Mouse (Mus musculus) lung, postnatal 0 days (tissue): ENCODE measurements at regions not wholly inside any gene's neighbourhood (a gene's known extent, or its start where the extent isn't known, plus 50 kb on each side); places are given as distances from the start of the nearest gene placed in this dataset.

Source experiments
- ATAC-seq: fragments of 200-750 bp; cut with Nextera tagmentation; 2 replicates; pipeline ENCODE4 v1.8.0; 2017; ENCODE audit warnings: moderate library complexity
- DNase-seq: peaks from one replicate; pipeline ENCODE4 v3.0.0-alpha.2; 2016; ENCODE audit warnings: low spot score
- H3K27ac ChIP-seq: fragments of 300-500 bp; sonication (generic); 2 replicates; pipeline ENCODE4 v1.5.1; 2014; ENCODE audit warnings: antibody characterized with exemption, mild to moderate bottlenecking, low read length, mixed read lengths
- H3K27me3 ChIP-seq: fragments of 300-500 bp; sonication (generic); replicated peaks from 2 replicates; pipeline ENCODE4 v1.6.1; 2014; ENCODE audit warnings: low read length, mixed read lengths; ENCODE audit not compliant: insufficient read depth
- H3K36me3 ChIP-seq: fragments of 300-500 bp; sonication (generic); 2 replicates; pipeline ENCODE4 v1.6.1; 2014; ENCODE audit warnings: low read length, mixed read lengths; ENCODE audit not compliant: insufficient read depth
- H3K4me1 ChIP-seq: fragments of 300-500 bp; sonication (generic); 2 replicates; pipeline ENCODE4 v1.6.1; 2014; ENCODE audit warnings: antibody characterized with exemption, low read depth, low read length, mixed read lengths; ENCODE audit not compliant: insufficient read depth
- H3K4me2 ChIP-seq: fragments of 300-500 bp; sonication (generic); replicated peaks from 2 replicates; pipeline ENCODE4 v1.6.1; 2014; ENCODE audit warnings: low read depth, mild to moderate bottlenecking, low read length, moderate library complexity, mixed read lengths
- H3K4me3 ChIP-seq: fragments of 300-500 bp; sonication (generic); 2 replicates; pipeline ENCODE4 v1.5.1; 2014; ENCODE audit warnings: low read depth, low read length
- H3K9ac ChIP-seq: fragments of 300-500 bp; sonication (generic); replicated peaks from 2 replicates; pipeline ENCODE4 v1.6.1; 2014; ENCODE audit warnings: low read depth, mild to moderate bottlenecking
- H3K9me3 ChIP-seq: fragments of 300-500 bp; sonication (generic); 2 replicates; pipeline ENCODE4 v1.6.1; 2016; ENCODE audit warnings: low read length, mixed read lengths
- CTCF ChIP-seq: IDR thresholded peaks from 2 replicates; pipeline ENCODE4 v1.5.1; 2016; ENCODE audit warnings: antibody characterized with exemption, mild to moderate bottlenecking
- EP300 ChIP-seq: IDR thresholded peaks from 2 replicates; pipeline ENCODE4 v1.6.1; 2016; ENCODE audit warnings: antibody characterized with exemption, mild to moderate bottlenecking, control low read depth
- WGBS: fragments of 180-500 bp; shearing (Covaris S2); extraction: QIAGEN DNeasy Blood & Tissue Kit; methylation state at CpG from one replicate; pipeline ENCODE4 v1.1.7; 2014; 5-methylcytosine and 5-hydroxymethylcytosine counted together

GRCm38 (mm10) chr2:139356280-139357010, 137.3 kb upstream of the Sptlc3 start:
- Histone ChIP-seq H3K36me3 (no peaks in the 10 kb centered on the region), H3K4me1 (no peaks in the 10 kb centered on the region), H3K4me3 (no peak overlapping the region), H3K9me3 (no peaks in the 10 kb centered on the region), H3K27ac (no peak overlapping the region), H3K4me2 (no peak overlapping the region), H3K9ac (no peak overlapping the region), H3K27me3 (no peaks in the 10 kb centered on the region)
- TF ChIP-seq CTCF (no peak), EP300 (no peak)
- whole genome bisulfite sequencing = 77% methylated on average over 3 of the region's 3 CpGs
- no peak for ATAC-seq
- no peak for DNase-seq

- TF ChIP-seq CTCF (no peak), EP300 (no peak)
- ATAC-seq = no peak
- Histone ChIP-seq H3K9me3 (no peaks in the 10 kb centered on the region), H3K27me3 (no peaks in the 10 kb centered on the region), H3K4me1 (no peaks in the 10 kb centered on the region), H3K9ac (no peak overlapping the region), H3K4me3 (no peak overlapping the region), H3K27ac (no peak overlapping the region), H3K4me2 (no peak overlapping the region), H3K36me3 (no peaks in the 10 kb centered on the region)
- DNase-seq = no peak
- 89% methylated on average over 1 of the region's 1 CpGs for WGBS
Measured at GRCm38 (mm10) chr2:139362245-139362847, 131.4 kb upstream of the Sptlc3 start.

- Histone ChIP-seq H3K27me3 (no peaks in the 10 kb centered on the region), H3K9ac (no peak overlapping the region), H3K36me3 (no peaks in the 10 kb centered on the region), H3K4me2 (no peak overlapping the region), H3K9me3 (no peaks in the 10 kb centered on the region), H3K4me3 (no peak overlapping the region), H3K27ac (no peak overlapping the region), H3K4me1 (no peaks in the 10 kb centered on the region)
- 14% methylated on average over 1 of the region's 1 CpGs for WGBS
- TF ChIP-seq EP300 (no peak), CTCF (peak; percentile 72)
- ATAC-seq = no peak
- peak; percentile 63 for DNase-seq
Measured at GRCm38 (mm10) chr2:139370070-139370469, 123.6 kb upstream of the Sptlc3 start.

DNA sequence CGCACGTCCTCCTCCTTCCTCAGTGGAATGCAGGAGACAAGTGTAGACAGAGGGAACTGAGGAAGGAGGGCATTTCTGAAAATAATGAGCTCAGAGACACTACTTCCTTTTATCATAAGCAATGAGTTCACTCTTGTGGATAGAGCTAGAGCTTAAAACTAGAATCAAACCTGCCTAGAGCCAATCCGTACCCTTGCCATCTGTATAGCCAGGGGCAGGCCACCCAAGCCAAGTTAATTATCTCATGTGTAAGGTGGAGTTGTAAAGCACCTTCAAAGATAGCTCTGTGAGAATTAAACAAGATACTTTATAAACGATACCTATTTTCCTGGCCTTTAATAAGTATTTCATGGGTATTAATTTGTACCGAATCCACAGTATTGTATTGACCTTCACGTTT, 113.4 kb upstream of the Sptlc3 start:
- Histone ChIP-seq H3K4me2 (no peak overlapping the region), H3K4me3 (no peak overlapping the region), H3K9ac (no peak overlapping the region), H3K4me1 (no peaks in the 10 kb centered on the region), H3K36me3 (no peaks in the 10 kb centered on the region), H3K27me3 (no peaks in the 10 kb centered on the region), H3K27ac (no peak overlapping the region), H3K9me3 (no peaks in the 10 kb centered on the region)
- no peak for ATAC-seq
- WGBS = 79% methylated on average over 6 of the region's 6 CpGs
- TF ChIP-seq EP300 (no peak), CTCF (no peak)
- no peak for DNase-seq

DNA sequence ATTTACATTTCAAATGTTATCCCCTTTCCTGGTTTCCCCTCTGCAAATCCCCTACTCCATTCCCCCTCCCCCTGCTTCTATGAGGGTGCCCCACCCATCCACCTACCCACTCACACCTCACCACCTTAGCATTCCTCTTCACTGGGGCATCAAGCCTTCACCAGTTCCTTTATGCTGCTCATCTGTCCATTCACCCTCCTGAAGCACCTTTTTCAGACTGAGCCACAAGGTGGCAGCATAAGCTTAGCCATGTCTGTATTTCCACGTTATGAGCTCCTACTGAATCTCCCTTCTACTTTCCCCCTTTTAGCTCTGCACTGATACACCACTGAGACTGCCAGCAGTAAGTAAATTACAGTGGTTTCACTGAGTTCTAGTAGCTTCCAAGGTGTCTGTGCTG, 112.1 kb upstream of the Sptlc3 start:
- peak; percentile 91 for TF ChIP-seq CTCF
- no peak for TF ChIP-seq EP300
- Histone ChIP-seq H3K27ac (no peak overlapping the region), H3K4me3 (no peak overlapping the region), H3K9ac (no peak overlapping the region), H3K36me3 (no peaks in the 10 kb centered on the region), H3K27me3 (no peaks in the 10 kb centered on the region), H3K4me2 (no peak overlapping the region), H3K4me1 (no peaks in the 10 kb centered on the region), H3K9me3 (no peaks in the 10 kb centered on the region)
- DNase-seq = peak; percentile 87
- 0% methylated on average over 1 of the region's 1 CpGs for WGBS
- ATAC-seq = peak; percentile 33; the same call in 1 of the 2 replicates

DNA sequence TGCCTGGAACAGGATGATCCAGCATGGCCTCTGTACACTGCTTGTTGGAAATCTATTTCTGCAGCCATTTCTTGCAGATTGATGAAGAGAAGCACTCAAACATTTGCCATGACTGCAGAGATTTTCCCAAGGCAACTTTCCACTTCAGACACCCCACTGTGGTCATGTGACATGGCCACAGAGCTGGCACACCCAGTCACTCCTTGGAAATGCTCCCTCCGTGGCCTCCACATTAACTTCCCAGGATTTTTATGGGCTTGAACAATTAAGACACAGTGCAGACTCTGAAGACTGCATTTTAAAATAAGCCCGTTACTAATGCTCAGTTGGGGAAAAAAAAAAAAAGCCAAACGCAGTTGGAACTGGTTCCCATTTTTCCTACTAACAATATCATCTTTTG, 80.2 kb upstream of the Sptlc3 start:
- WGBS = 73% methylated on average over 3 of the region's 3 CpGs
- H3K27me3 ChIP-seq = no peaks in the 10 kb centered on the region
- DNase-seq (no peak), ATAC-seq (no peak)
- no peak overlapping the region for H3K9ac ChIP-seq
- H3K4me1 ChIP-seq = no peaks in the 10 kb centered on the region
- no peaks in the 10 kb centered on the region for H3K36me3 ChIP-seq
- no peak overlapping the region for H3K4me3 ChIP-seq
- no peak overlapping the region for H3K4me2 ChIP-seq
- TF ChIP-seq EP300 (no peak), CTCF (no peak)
- no peak overlapping the region for H3K27ac ChIP-seq
- no peaks in the 10 kb centered on the region for H3K9me3 ChIP-seq
